Mouse (Mus musculus) thymus, adult 2 months (tissue): ENCODE results near the gene Gm17655.

Source experiments
- CTCF ChIP-seq: fragments of 200-500 bp; IDR thresholded peaks from 2 replicates; pipeline ENCODE4 v1.5.1; 2012; ENCODE audit warnings: mild to moderate bottlenecking, control low read depth, low read length, moderate library complexity, borderline replicate concordance; ENCODE audit not compliant: control insufficient read depth, poor library complexity, insufficient read depth; ENCODE audit errors: extremely low read depth
- POLR2A ChIP-seq: fragments of 200-500 bp; IDR thresholded peaks from 2 replicates; pipeline ENCODE4 v1.6.1; 2012; ENCODE audit warnings: mild to moderate bottlenecking, low read length, control low read depth, moderate library complexity; ENCODE audit not compliant: control insufficient read depth, poor library complexity, insufficient read depth; ENCODE audit errors: extremely low read depth

DNA sequence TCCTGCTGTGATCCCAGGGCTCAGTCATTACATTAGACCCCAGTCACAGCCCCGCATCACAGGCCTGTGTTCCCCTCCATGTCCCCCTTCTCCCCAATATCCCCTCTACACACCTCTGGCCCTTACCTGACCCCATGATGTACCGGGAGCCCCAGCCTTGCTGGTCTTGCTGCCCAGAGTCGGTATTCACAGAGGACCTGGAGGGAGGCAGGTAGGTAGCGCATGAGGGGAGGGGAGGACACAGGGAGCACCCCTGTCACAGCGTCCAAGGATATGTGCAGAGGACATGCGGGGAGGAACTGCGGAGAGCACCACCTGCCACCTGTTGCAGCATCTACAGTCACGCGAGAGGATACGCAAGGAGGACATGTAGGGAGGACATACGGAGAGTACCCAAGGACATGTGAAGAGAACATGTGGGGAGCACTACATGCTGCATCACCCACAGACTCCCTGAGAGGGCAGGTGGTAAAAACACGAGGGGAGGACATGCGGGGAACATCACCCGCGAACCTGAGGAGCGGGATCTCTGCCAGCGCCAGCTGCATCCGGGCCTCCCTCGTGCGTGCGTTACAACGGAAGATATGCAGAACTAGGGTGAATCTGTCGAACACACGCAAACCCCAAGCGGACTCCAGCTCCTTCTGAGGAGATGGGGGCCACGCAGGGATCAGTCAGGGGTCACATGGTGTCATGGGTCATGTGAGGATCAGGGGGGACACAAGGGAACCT is 34.0 kb upstream of the Gm17655 start:
- TF ChIP-seq CTCF (no peak), POLR2A (no peak)
